Mouse (Mus musculus): ENCODE measurements at regions not wholly inside any gene's neighbourhood (a gene's known extent, or its start where the extent isn't known, plus 50 kb on each side); places are given as distances from the start of the nearest gene placed in this dataset.
A peak's percentile ranks its signal among the peaks of the same experiment; 100 is the strongest.

GRCm38 (mm10) chrX:97434327-97434726, 57.3 kb upstream of the Eda2r start:
- no peak for DNase-seq (ENCODE audit: low spot score in 2 of 2)

DNA sequence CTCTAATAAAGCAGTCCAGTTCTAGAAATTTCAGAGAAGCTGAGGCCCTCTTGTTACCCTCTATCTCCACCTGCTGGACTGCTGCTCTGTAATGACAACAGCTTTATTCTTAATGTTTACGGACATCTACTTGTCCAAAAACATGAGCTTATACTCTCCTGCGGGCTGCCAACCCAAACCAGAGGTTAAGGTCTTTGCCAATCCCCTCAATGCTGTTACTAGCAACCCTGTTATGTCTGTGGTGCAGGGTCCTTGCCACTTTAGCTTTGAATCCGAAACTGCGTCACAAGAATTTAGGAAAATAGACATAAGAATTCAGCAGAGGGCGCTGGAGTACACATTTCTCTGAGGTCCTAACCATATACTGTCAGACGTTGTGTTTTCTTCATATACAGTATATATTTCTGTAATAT, 54.4 kb upstream of the Eda2r start:
- DNase-seq (ENCODE audit: low spot score in 2 of 2), result peak in 1 of 2 experiments; percentile 2

All from adrenal gland, postnatal 4 days (tissue).